Comparison of ENCODE assay signal across 20 mouse cellular contexts in genomic region chr14:11561397-11561796, GRCm38 (mm10). TPM values are rescaled to one million over a fixed set of nuclear protein-coding genes. Genes with fewer than 3 reads are reported as not detected.
DNase-seq lines count a peak whose midpoint lies in the region; TF ChIP-seq lines count a peak whose summit lies in the region.
"Had no signal": no experiment of that assay in that cellular context is flagged by ENCODE, and none has a peak within 500 bp of the region (broad histone marks: within the 10 kb centered on the region; RNA-seq: fewer than 3 reads in every experiment).

No protein-coding gene starts in this region.

- no peak overlapping the region for H3K9ac ChIP-seq in liver, adult 2 months (ENCODE audit: low read depth, low read length)
- H3K9ac ChIP-seq: embryonic facial prominence, embryonic 15.5 days; forebrain, embryonic 15.5 days; hindbrain, embryonic 12.5 days had no signal

- no peaks in the 10 kb centered on the region for H3K9me3 ChIP-seq in embryonic facial prominence, embryonic 10.5 days
- H3K9me3 ChIP-seq: embryonic facial prominence, embryonic 15.5 days; forebrain, embryonic 10.5 days; forebrain, embryonic 15.5 days; heart, embryonic 10.5 days; hindbrain, embryonic 12.5 days had no signal

- H3K27me3 ChIP-seq in liver, adult 2 months (ENCODE audit: control insufficient read depth, insufficient read depth, low read length): no peaks in the 10 kb centered on the region
- no peaks in the 10 kb centered on the region for H3K27me3 ChIP-seq in embryonic facial prominence, embryonic 10.5 days (replicated peaks; ENCODE audit: low read depth, poor library complexity, severe bottlenecking)
- H3K27me3 ChIP-seq: CH12.LX; embryonic facial prominence, embryonic 15.5 days; forebrain, embryonic 15.5 days; hindbrain, embryonic 12.5 days had no signal

- TF ChIP-seq POLR2A in liver, adult 2 months (IDR thresholded peaks at IDR 0.05; ENCODE audit: extremely low read depth, insufficient read depth, low read length): no peak

- TF ChIP-seq CTCF in gastrocnemius, adult 2 months (IDR thresholded peaks at IDR 0.05): no peak
- TF ChIP-seq CTCF in liver, adult 2 months (IDR thresholded peaks at IDR 0.05; ENCODE audit: low read depth, low read length): no peak

- peaks cover 21% of the 10 kb centered on the region for H3K4me1 ChIP-seq in liver, adult 2 months (ENCODE audit: control insufficient read depth, insufficient read depth, low read length)
- H3K4me1 ChIP-seq in brown adipose tissue, adult 24 weeks (ENCODE audit: control insufficient read depth, insufficient read depth, insufficient read length, low read length): peaks cover 41% of the 10 kb centered on the region
- peaks cover 35% of the 10 kb centered on the region for H3K4me1 ChIP-seq in embryonic facial prominence, embryonic 10.5 days

- peaks cover 38% of the 10 kb centered on the region for H3K79me2 ChIP-seq in liver, adult 2 months (ENCODE audit: control insufficient read depth, insufficient read depth, low read length)

- H3K36me3 ChIP-seq in liver, adult 2 months (ENCODE audit: control insufficient read depth, insufficient read depth, low read length): no peaks in the 10 kb centered on the region
- peaks cover 22% of the 10 kb centered on the region for H3K36me3 ChIP-seq in embryonic facial prominence, embryonic 10.5 days (replicated peaks)
- H3K36me3 ChIP-seq: embryonic facial prominence, embryonic 15.5 days; forebrain, embryonic 15.5 days; hindbrain, embryonic 12.5 days had no signal

- H3K27ac ChIP-seq in gastrocnemius, adult 2 months: peak overlapping the region; percentile 5; the same call in 1 of the 2 replicates
- peak overlapping the region; percentile 15; the same call in 1 of the 2 replicates for H3K27ac ChIP-seq in liver, adult 2 months (replicated peaks; ENCODE audit: insufficient read depth, low read depth, low read length)
- H3K27ac ChIP-seq in brown adipose tissue, adult 24 weeks (replicated peaks; ENCODE audit: low read depth, low read length): peak overlapping the region; percentile 59; the same call in 1 of the 2 replicates
- no peak overlapping the region; the same call in 1 of the 2 replicates for H3K27ac ChIP-seq in embryonic facial prominence, embryonic 10.5 days (replicated peaks)
- H3K27ac ChIP-seq: embryonic facial prominence, embryonic 15.5 days; forebrain, embryonic 10.5 days; forebrain, embryonic 15.5 days; heart, embryonic 10.5 days; hindbrain, embryonic 12.5 days had no signal

- DNase-seq in gastrocnemius, adult 2 months: no peak
- DNase-seq in gastrocnemius, postnatal 14 days: no peak
- DNase-seq in liver, adult 2 months (ENCODE audit: extremely low read depth, low read depth, low spot score): no peak
- no peak for DNase-seq in liver
- no peak for DNase-seq in embryonic facial prominence, embryonic 10.5 days (ENCODE audit: low spot score)
- DNase-seq: adrenal gland, postnatal 10 days; cerebellum, adult 2 months; cerebellum, postnatal 10 days; heart, adult 18-20 months; heart, postnatal 10 days; heart, postnatal 4 days had no signal

- 64% methylated on average over 4 of the region's 4 CpGs for WGBS in liver, adult 2 months
- whole genome bisulfite sequencing in embryonic facial prominence, embryonic 10.5 days: 94% methylated on average over 4 of the region's 4 CpGs

- no peak overlapping the region for H3K4me3 ChIP-seq in gastrocnemius, adult 2 months
- H3K4me3 ChIP-seq in liver, adult 2 months (ENCODE audit: insufficient read depth, low read depth, low read length): no peak overlapping the region
- no peak overlapping the region for H3K4me3 ChIP-seq in brown adipose tissue, adult 24 weeks (ENCODE audit: insufficient read depth, low read depth, low read length)
- no peak overlapping the region for H3K4me3 ChIP-seq in embryonic facial prominence, embryonic 10.5 days
- H3K4me3 ChIP-seq: embryonic facial prominence, embryonic 15.5 days; erythroblast, embryonic 14.5 days; forebrain, embryonic 10.5 days; forebrain, embryonic 15.5 days; heart, embryonic 10.5 days; hindbrain, embryonic 12.5 days had no signal

- intact Hi-C loops in gastrocnemius, adult 2 months (cut with DNase I): no loop called here
- intact Hi-C loops in gastrocnemius, postnatal 14 days (cut with DNase I; ENCODE audit: low total_unique reads): no loop called here

RNA-seq across cellular contexts. Expression of gene Ptprg, which starts 8.1 kb away (rescaled TPM):
- 10 to 100 TPM; 26.3 to 32.5 TPM for total RNA-seq in gastrocnemius, adult 2 months (2021)
- 10 to 100 TPM; 31.2 to 34.5 TPM for total RNA-seq in gastrocnemius, postnatal 14 days (2021)
- total RNA-seq in liver, adult 2 months (2014; rRNA removed): 19.9 and 21.4 TPM in 2 replicates
- 12.4 and 17.4 TPM in 2 replicates for polyA plus RNA-seq in liver, adult 2 months (2012; rRNA removed)
- 23.0 and 31.6 TPM in 2 replicates for polyA plus RNA-seq in brown adipose tissue, adult 24 weeks (2012; ENCODE audit: insufficient read depth, insufficient read length, missing spikeins)
- 36.3 and 40.7 TPM in 2 replicates for polyA plus RNA-seq in embryonic facial prominence, embryonic 10.5 days (2016; fragmentation: Nextera tagmentation; extraction: Ambion mirVana)
- total RNA-seq: MEL had no signal
- polyA plus RNA-seq: erythroblast, embryonic 14.5 days had no signal
